Comparison of ENCODE assay signal across 18 mouse cellular contexts in the genomic region with DNA sequence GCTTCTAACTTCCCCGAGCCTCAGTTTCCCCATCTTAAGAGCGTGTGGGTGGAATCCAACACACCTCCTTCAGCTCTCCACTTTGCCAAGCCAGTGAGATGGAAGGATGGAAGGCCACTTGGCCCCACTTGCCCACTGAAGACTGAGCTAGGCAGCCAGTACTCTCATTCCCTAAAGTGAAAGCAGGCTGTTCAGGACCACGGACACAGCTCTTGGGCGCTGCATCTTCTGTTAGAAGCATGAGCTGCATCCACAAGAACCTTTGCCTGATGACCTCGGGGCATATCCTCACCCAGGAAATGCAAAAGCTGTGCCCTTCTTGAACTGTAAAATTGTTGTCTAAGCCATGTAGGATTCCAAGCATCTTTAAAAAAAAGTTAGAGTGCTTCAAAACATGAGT. TPM values are rescaled to one million over a fixed set of nuclear protein-coding genes. Genes with fewer than 3 reads are reported as not detected.
DNase-seq lines count a peak whose midpoint lies in the region; ATAC-seq and TF ChIP-seq lines count a peak whose summit lies in the region.
"Had no signal": no experiment of that assay in that cellular context is flagged by ENCODE, and none has a peak within 500 bp of the region (broad histone marks: within the 10 kb centered on the region; RNA-seq: fewer than 3 reads in every experiment).

No protein-coding gene starts in this region.

- no peak overlapping the region for H3K9ac ChIP-seq in lung, embryonic 14.5 days
- H3K9ac ChIP-seq: embryonic facial prominence, embryonic 13.5 days; forebrain, embryonic 12.5 days; heart, embryonic 12.5 days; hindbrain, embryonic 15.5 days had no signal

- H3K4me3 ChIP-seq in lung, embryonic 14.5 days (ENCODE audit: low read depth, low read length), result no peak overlapping the region
- H3K4me3 ChIP-seq: embryonic facial prominence, embryonic 13.5 days; forebrain, embryonic 12.5 days; heart, adult 2 months; heart, embryonic 12.5 days; hindbrain, embryonic 15.5 days had no signal

- H3K27ac ChIP-seq in lung, embryonic 14.5 days (ENCODE audit: low read depth), result no peak overlapping the region
- H3K27ac ChIP-seq: embryonic facial prominence, embryonic 13.5 days; forebrain, embryonic 12.5 days; heart, adult 2 months; hindbrain, embryonic 15.5 days had no signal

- ATAC-seq in lung, embryonic 14.5 days (ENCODE audit: insufficient read depth), result no peak
- ATAC-seq: forebrain, embryonic 16.5 days had no signal

- no peak overlapping the region for H3K4me2 ChIP-seq in lung, embryonic 14.5 days
- H3K4me2 ChIP-seq: embryonic facial prominence, embryonic 13.5 days; forebrain, embryonic 12.5 days; heart, embryonic 12.5 days; hindbrain, embryonic 15.5 days had no signal

- 0 out of 2 replicates have a peak, but pooled peaks cover 3% of the 10 kb centered on the region for H3K4me1 ChIP-seq in lung, embryonic 14.5 days (ENCODE audit: insufficient read depth)

- H3K36me3 ChIP-seq in lung, embryonic 14.5 days (ENCODE audit: insufficient read depth), result no peaks in the 10 kb centered on the region
- H3K36me3 ChIP-seq: embryonic facial prominence, embryonic 13.5 days; forebrain, embryonic 12.5 days; heart, embryonic 12.5 days; hindbrain, embryonic 15.5 days had no signal

- H3K27me3 ChIP-seq in lung, embryonic 14.5 days (ENCODE audit: insufficient read depth, low read length), result no peaks in the 10 kb centered on the region
- H3K27me3 ChIP-seq: CH12.LX; embryonic facial prominence, embryonic 13.5 days; hindbrain, embryonic 15.5 days had no signal

- DNase-seq in heart, postnatal 4 days, result peak; percentile 13
- DNase-seq in heart, adult 9 months (ENCODE audit: low spot score in 2 of 2), result no peak
- DNase-seq in lung, embryonic 14.5 days, result peak; percentile 49
- no peak for DNase-seq in lung, adult 18-20 months
- peak; percentile 14 for DNase-seq in ZHBTc4 (ENCODE audit: low read depth, low spot score)
- no peak for DNase-seq in left cerebral cortex, postnatal 14 days (ENCODE audit: low spot score in 2 of 2)
- DNase-seq: adrenal gland, postnatal 10 days; cerebellum, adult 11 months; cerebellum, adult 8-10 months; cerebellum, postnatal 14 days; gastrocnemius, postnatal 14 days; heart, adult 2 months had no signal

- no peaks in the 10 kb centered on the region for H3K9me3 ChIP-seq in lung, embryonic 14.5 days (ENCODE audit: low read depth, low read length)
- H3K9me3 ChIP-seq: embryonic facial prominence, embryonic 13.5 days; forebrain, embryonic 12.5 days; heart, embryonic 12.5 days; hindbrain, embryonic 15.5 days had no signal

- TF ChIP-seq CTCF in lung, embryonic 14.5 days (IDR thresholded peaks at IDR 0.05; ENCODE audit: low read depth), result no peak

- 49% methylated on average over 5 of the region's 5 CpGs for WGBS in lung, embryonic 14.5 days

- intact Hi-C loops in left cerebral cortex, postnatal 14 days (cut with DNase I), result no loop called here

RNA-seq across cellular contexts. Expression of gene Rora, which starts 54.0 kb away (rescaled TPM):
- total RNA-seq in heart, postnatal 4 days (2021), result 10 to 100 TPM; 17.0 to 18.1 TPM
- 4.3 and 5.9 TPM in 2 replicates for polyA plus RNA-seq in lung, embryonic 14.5 days (2014; fragmentation: Nextera tagmentation; extraction: Ambion mirVana)
- 10 to 100 TPM; 50.0 to 66.1 TPM for total RNA-seq in left cerebral cortex, postnatal 14 days (2021)

Comparison
In these comparisons a context has a peak if more than half of its experiments do, and no peak if none do; other contexts are left out.
1. DNase-seq: peak in heart, postnatal 4 days (single experiment), lung, embryonic 14.5 days (single experiment) and ZHBTc4 (single experiment); none in heart, adult 9 months (0 of 2), lung, adult 18-20 months (0 of 2) and left cerebral cortex, postnatal 14 days (0 of 2).